25 mouse cellular contexts compared by ENCODE assay signal in the genomic region with DNA sequence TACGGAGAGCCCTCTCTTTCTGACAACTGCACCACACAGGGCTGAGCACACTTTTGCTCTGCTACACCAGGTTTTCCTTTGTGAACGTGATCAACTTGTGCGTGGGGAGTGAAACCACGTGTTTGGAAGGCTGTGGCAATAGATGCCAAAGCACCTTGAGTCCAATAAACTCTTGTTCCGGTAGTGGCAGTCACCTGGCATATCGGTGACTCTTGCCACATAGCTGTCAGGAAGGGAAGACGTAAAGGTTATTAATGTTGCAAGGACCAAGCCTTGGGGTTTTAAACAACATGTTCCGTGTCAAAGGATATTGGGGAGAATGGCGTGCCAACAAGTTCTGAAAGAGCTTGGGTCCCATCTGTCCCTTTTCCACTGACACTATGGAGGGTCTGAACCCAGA.
"Had no signal": no experiment of that assay in that cellular context is flagged by ENCODE, and none has a peak within 500 bp of the region (broad histone marks: within the 10 kb centered on the region; RNA-seq: fewer than 3 reads in every experiment).

No protein-coding gene starts in this region.

- H3K4me3 ChIP-seq: heart, embryonic 10.5 days; heart, embryonic 12.5 days; hindbrain, embryonic 13.5 days; hindbrain, embryonic 15.5 days; kidney, embryonic 15.5 days; limb, embryonic 13.5 days; limb, embryonic 15.5 days had no signal

- H3K9ac ChIP-seq: heart, embryonic 12.5 days; hindbrain, embryonic 13.5 days; hindbrain, embryonic 15.5 days; kidney, embryonic 15.5 days; limb, embryonic 13.5 days; limb, embryonic 15.5 days; liver, embryonic 14.5 days had no signal

- DNase-seq: gastrocnemius, postnatal 14 days; gastrocnemius, postnatal 36 days; heart, adult 18-20 months; heart, postnatal 10 days; heart, postnatal 4 days; kidney, adult 11 months; kidney, adult 2 months; kidney, adult 9 months; kidney, postnatal 14 days; kidney, postnatal 36 days; layer of hippocampus, adult 9-11 months; layer of hippocampus, postnatal 36 days; left cerebral cortex, postnatal 4 days had no signal

- H3K36me3 ChIP-seq: heart, embryonic 10.5 days; heart, embryonic 12.5 days; hindbrain, embryonic 13.5 days; hindbrain, embryonic 15.5 days; kidney, embryonic 15.5 days; limb, embryonic 13.5 days; limb, embryonic 15.5 days had no signal

- H3K9me3 ChIP-seq: heart, embryonic 10.5 days; hindbrain, embryonic 13.5 days; hindbrain, embryonic 15.5 days; kidney, embryonic 15.5 days; limb, embryonic 13.5 days; limb, embryonic 15.5 days had no signal

- H3K4me1 ChIP-seq: hindbrain, embryonic 13.5 days; limb, embryonic 15.5 days had no signal

- H3K4me2 ChIP-seq: heart, embryonic 12.5 days; hindbrain, embryonic 13.5 days; hindbrain, embryonic 15.5 days; kidney, embryonic 15.5 days; limb, embryonic 13.5 days; limb, embryonic 15.5 days; liver, embryonic 11.5 days had no signal

- H3K27ac ChIP-seq: heart, embryonic 10.5 days; hindbrain, embryonic 13.5 days; hindbrain, embryonic 15.5 days; hindbrain, postnatal 0 days; kidney, embryonic 15.5 days; kidney, postnatal 0 days; limb, embryonic 13.5 days; limb, embryonic 15.5 days; liver, embryonic 14.5 days had no signal

- ATAC-seq: hindbrain, postnatal 0 days; intestine, embryonic 16.5 days had no signal

- H3K27me3 ChIP-seq: hindbrain, embryonic 13.5 days; hindbrain, embryonic 15.5 days; kidney, embryonic 15.5 days; limb, embryonic 13.5 days; limb, embryonic 15.5 days had no signal
